Mouse (Mus musculus): ENCODE results near the gene Vps8.

- TF ChIP-seq CTCF (IDR thresholded peaks at IDR 0.05; ENCODE audit: low read depth, low read length) (no peak), GATA1 (IDR thresholded peaks at IDR 0.05; ENCODE audit: borderline replicate concordance, low read length) (no peak)
Observed at GRCm38 (mm10) chr16:21640766-21641499, 218.0 kb downstream of the Vps8 start.
